ENCODE assay signal across 8 mouse cellular contexts in the genomic region with DNA sequence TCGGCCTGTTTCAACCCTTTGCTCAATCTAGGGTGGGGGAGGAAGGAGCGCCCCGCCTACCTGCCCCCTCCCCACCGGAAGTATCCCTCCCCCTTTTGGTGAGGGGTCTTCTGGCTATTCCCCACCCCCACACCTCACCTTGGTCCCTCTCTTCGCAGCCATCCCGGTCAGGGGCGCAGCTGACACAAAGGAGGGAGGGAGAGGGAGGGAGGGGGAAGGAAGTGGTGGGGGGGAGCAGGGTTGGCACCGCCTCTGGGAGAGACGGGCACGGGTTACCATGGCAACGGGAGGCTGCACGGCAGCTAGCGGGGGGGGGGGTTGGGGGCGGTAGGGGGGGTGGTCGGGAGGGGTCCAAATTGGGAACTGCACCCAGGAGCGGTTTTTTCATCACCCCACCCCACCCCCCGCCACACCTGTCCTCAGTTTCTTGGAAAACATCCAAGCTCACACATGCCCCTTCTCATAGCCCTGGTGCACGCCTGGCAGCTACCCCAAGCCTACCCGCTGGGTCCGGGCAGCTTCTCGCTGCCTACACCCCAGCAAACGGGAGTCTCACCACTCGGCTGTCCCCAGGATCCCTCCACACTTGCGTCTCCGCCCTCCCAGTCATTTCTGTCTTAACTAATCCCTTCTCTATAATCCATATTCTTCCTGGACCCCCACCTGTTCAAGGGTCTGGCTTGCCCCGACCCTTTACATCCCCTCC. TPM values are rescaled to one million over a fixed set of nuclear protein-coding genes. Genes with fewer than 3 reads are reported as not detected.
DNase-seq lines count a peak whose midpoint lies in the region; ATAC-seq lines count a peak whose summit lies in the region.

No protein-coding gene starts in this region.

- peak overlapping the region; percentile 52 for H3K9ac ChIP-seq in heart, embryonic 14.5 days (ENCODE audit: low read length)
- H3K9ac ChIP-seq in ES-E14 (ENCODE audit: insufficient read depth, low read depth, low read length, poor library complexity, severe bottlenecking) = peak overlapping the region; percentile 49; the same call in 1 of the 2 replicates
- H3K9ac ChIP-seq in kidney, embryonic 16.5 days (replicated peaks; ENCODE audit: low read length) = peak overlapping the region; percentile 65
- H3K9ac ChIP-seq in stomach, embryonic 16.5 days (ENCODE audit: low read length) = peak overlapping the region; percentile 59

- H3K36me3 ChIP-seq in heart, embryonic 14.5 days (ENCODE audit: control insufficient read depth, insufficient read depth, low read length) = peaks cover 11% of the 10 kb centered on the region
- peaks cover 15% of the 10 kb centered on the region; the same call in 1 of the 2 replicates for H3K36me3 ChIP-seq in ES-E14 (ENCODE audit: control insufficient read depth, insufficient read depth, low read length, poor library complexity, severe bottlenecking)
- H3K36me3 ChIP-seq in embryonic facial prominence, embryonic 10.5 days (replicated peaks) = peaks cover 29% of the 10 kb centered on the region
- peaks cover 10% of the 10 kb centered on the region; the same call in 1 of the 2 replicates for H3K36me3 ChIP-seq in kidney, embryonic 16.5 days (ENCODE audit: insufficient read depth, low read length)
- no peaks in the 10 kb centered on the region; the same call in 1 of the 2 replicates for H3K36me3 ChIP-seq in macrophage (ENCODE audit: inconsistent target)
- peaks cover 3% of the 10 kb centered on the region; the same call in 1 of the 2 replicates for H3K36me3 ChIP-seq in stomach, embryonic 16.5 days (ENCODE audit: control insufficient read depth, insufficient read depth, low read length)

- H3K4me1 ChIP-seq in heart, embryonic 14.5 days (ENCODE audit: control insufficient read depth in 2 of 2, insufficient read depth in 2 of 2, low read length in 2 of 2) = peaks cover 8 to 29% of the 10 kb centered on the region in 2 experiments
- H3K4me1 ChIP-seq in ES-E14 (ENCODE audit: control insufficient read depth in 2 of 2, insufficient read depth in 2 of 2, low read length in 2 of 2, poor library complexity in 1 of 2) = peaks cover 3 to 17% of the 10 kb centered on the region in 2 experiments; a peak in 3 of 4 replicates
- peaks cover 51% of the 10 kb centered on the region for H3K4me1 ChIP-seq in embryonic facial prominence, embryonic 10.5 days
- peaks cover 43% of the 10 kb centered on the region for H3K4me1 ChIP-seq in kidney, embryonic 16.5 days (ENCODE audit: insufficient read depth, low read length)
- peaks cover 14% of the 10 kb centered on the region for H3K4me1 ChIP-seq in stomach, embryonic 16.5 days (ENCODE audit: control insufficient read depth, insufficient read depth, low read length)

- no peak for DNase-seq in heart, postnatal 10 days
- DNase-seq in ES-E14 (ENCODE audit: low read depth, low spot score) = no peak
- peak; percentile 68 for DNase-seq in embryonic facial prominence, embryonic 10.5 days (ENCODE audit: low spot score)

- H3K9me3 ChIP-seq in heart, embryonic 14.5 days (ENCODE audit: control insufficient read depth, low read length) = no peaks in the 10 kb centered on the region
- H3K9me3 ChIP-seq in ES-E14 (ENCODE audit: control insufficient read depth, insufficient read depth, low read depth, low read length) = no peaks in the 10 kb centered on the region
- no peaks in the 10 kb centered on the region for H3K9me3 ChIP-seq in embryonic facial prominence, embryonic 10.5 days
- H3K9me3 ChIP-seq in kidney, embryonic 16.5 days (ENCODE audit: low read length) = no peaks in the 10 kb centered on the region
- no peaks in the 10 kb centered on the region for H3K9me3 ChIP-seq in stomach, embryonic 16.5 days (replicated peaks; ENCODE audit: control insufficient read depth, low read length)

- peaks cover 5% of the 10 kb centered on the region; the same call in 1 of the 2 replicates for H3K79me2 ChIP-seq in macrophage (ENCODE audit: inconsistent target)

- intact Hi-C loops in heart, postnatal 10 days (cut with DNase I) = no loop called here

- in situ Hi-C loops in ES-E14 (cut with MboI; ENCODE audit: low sequenced_read_pairs in 2 of 2, unreplicated experiment in 2 of 2) = no loop called here

- under 1% methylated on average over 18 of the region's 26 CpGs for WGBS in heart, embryonic 14.5 days
- 2% methylated on average over 25 of the region's 26 CpGs for WGBS in embryonic facial prominence, embryonic 10.5 days
- under 1% methylated on average over 23 of the region's 26 CpGs for WGBS in kidney, embryonic 16.5 days
- WGBS in macrophage (ENCODE audit: missing documents) = under 1% methylated on average over 16 of the region's 26 CpGs
- WGBS in stomach, embryonic 16.5 days = 1% methylated on average over 14 of the region's 26 CpGs

- H3K27ac ChIP-seq in heart, embryonic 14.5 days (replicated peaks in 1 of 2; ENCODE audit: control insufficient read depth in 1 of 2, insufficient read depth in 1 of 2, low read depth in 2 of 2, low read length in 2 of 2) = no peak overlapping the region
- H3K27ac ChIP-seq in ES-E14 (ENCODE audit: insufficient read depth, low read depth, low read length, poor library complexity, severe bottlenecking) (no peak overlapping the region), macrophage (no peak overlapping the region)
- H3K27ac ChIP-seq in embryonic facial prominence, embryonic 10.5 days (replicated peaks) = peak overlapping the region; percentile 88
- peak overlapping the region; percentile 65; the same call in 1 of the 2 replicates for H3K27ac ChIP-seq in kidney, embryonic 16.5 days (ENCODE audit: low read length)
- H3K27ac ChIP-seq in stomach, embryonic 16.5 days (ENCODE audit: low read length) = peak overlapping the region; percentile 50; the same call in 1 of the 2 replicates

- H3K4me2 ChIP-seq in heart, embryonic 14.5 days (ENCODE audit: low read length) = peak overlapping the region; percentile 88
- peak overlapping the region; percentile 92 for H3K4me2 ChIP-seq in kidney, embryonic 16.5 days (replicated peaks; ENCODE audit: low read depth, low read length)
- H3K4me2 ChIP-seq in stomach, embryonic 16.5 days (ENCODE audit: low read depth, low read length) = peak overlapping the region; percentile 75

- no peak for ATAC-seq in heart, embryonic 14.5 days (ENCODE audit: insufficient number of reproducible peaks, insufficient read depth, low FRiP score, low read depth)
- 0 out of 2 replicates have a peak, but pooled peaks have one; percentile 5 for ATAC-seq in kidney, embryonic 16.5 days (ENCODE audit: low FRiP score, low TSS enrichment)
- ATAC-seq in stomach, embryonic 16.5 days (ENCODE audit: insufficient read depth, low FRiP score) = 0 out of 2 replicates have a peak, but pooled peaks have one; percentile 35
- no peak for ATAC-seq in monocyte, adult 5-6 weeks (replicated peaks; ENCODE audit: insufficient number of reproducible peaks, low FRiP score, low TSS enrichment, poor library complexity, severe bottlenecking)

- H3K27me3 ChIP-seq in heart, embryonic 14.5 days (ENCODE audit: control insufficient read depth, insufficient read depth, low read length) = peaks cover 25% of the 10 kb centered on the region
- H3K27me3 ChIP-seq in embryonic facial prominence, embryonic 10.5 days (replicated peaks; ENCODE audit: low read depth, poor library complexity, severe bottlenecking) = peaks cover 30% of the 10 kb centered on the region
- H3K27me3 ChIP-seq in kidney, embryonic 16.5 days (ENCODE audit: insufficient read depth, low read length) = peaks cover 7% of the 10 kb centered on the region; the same call in 1 of the 2 replicates
- no peaks in the 10 kb centered on the region for H3K27me3 ChIP-seq in stomach, embryonic 16.5 days (ENCODE audit: control insufficient read depth, insufficient read depth, low read length)

- peak overlapping the region; percentile 30 to 35 for H3K4me3 ChIP-seq in heart, embryonic 14.5 days (ENCODE audit: control insufficient read depth in 1 of 2, insufficient read depth in 1 of 2, low read depth in 1 of 2, low read length in 2 of 2)
- H3K4me3 ChIP-seq in ES-E14 (ENCODE audit: insufficient read depth in 1 of 2, low read depth in 1 of 2, low read length in 2 of 2, poor library complexity in 1 of 2, severe bottlenecking in 1 of 2) = peak overlapping the region; percentile 63 to 65
- peak overlapping the region; percentile 68 for H3K4me3 ChIP-seq in embryonic facial prominence, embryonic 10.5 days
- peak overlapping the region; percentile 89 for H3K4me3 ChIP-seq in kidney, embryonic 16.5 days (ENCODE audit: low read length)
- H3K4me3 ChIP-seq in macrophage (ENCODE audit: inconsistent target) = peak overlapping the region; percentile 10; the same call in 1 of the 2 replicates
- peak overlapping the region; percentile 76 for H3K4me3 ChIP-seq in stomach, embryonic 16.5 days (replicated peaks; ENCODE audit: low read length)

RNA-seq across cellular contexts. Expression of a gene that starts 0.6 kb away (rescaled TPM):
- 216 and 239 TPM in 2 replicates for polyA plus RNA-seq in heart, embryonic 14.5 days (2014; fragmentation: Nextera tagmentation; extraction: Ambion mirVana)
- total RNA-seq in heart, postnatal 10 days (2021) = 10 to 100 TPM; 84.4 to 88.0 TPM
- total RNA-seq in ES-E14 (2012; rRNA removed) = 113 and 134 TPM in 2 replicates
- polyA plus RNA-seq in embryonic facial prominence, embryonic 10.5 days (2016; fragmentation: Nextera tagmentation; extraction: Ambion mirVana) = 244 and 262 TPM in 2 replicates
- polyA plus RNA-seq in kidney, embryonic 16.5 days (2015; fragmentation: Nextera tagmentation; extraction: Ambion mirVana) = 272 and 300 TPM in 2 replicates
- 10 to 100 TPM in 7 of 26 experiments, 1 to 10 TPM in 14, under 1 TPM in 2, not detected in 3; 0.41 to 22.2 (median 5.8) TPM for total RNA-seq in macrophage (2018; cell fraction: chromatin; rRNA removed)
- 10 to 100 TPM; 26.5 to 72.1 (median 41.4) TPM for total RNA-seq in macrophage (2018; cell fraction: cytosol; rRNA removed)
- 10 to 100 TPM in 16 of 26 experiments, 1 to 10 TPM in 10; 4.8 to 30.8 (median 15.0) TPM for total RNA-seq in macrophage (2018; cell fraction: nucleus; rRNA removed)
- 30.5 to 54.3 TPM (median 43.8 TPM) in 3 replicates for polyA plus RNA-seq in macrophage (2018)
- 318 and 325 TPM in 2 replicates for polyA plus RNA-seq in stomach, embryonic 16.5 days (2015; fragmentation: Nextera tagmentation; extraction: Ambion mirVana)
- 53.3 to 77.9 TPM (median 61.9 TPM) in 3 replicates for total RNA-seq in monocyte, adult 5-6 weeks (2017)

RNA-seq across cellular contexts. Expression of a gene that starts 1.0 kb away (rescaled TPM):
- polyA plus RNA-seq in heart, embryonic 14.5 days (2014; fragmentation: Nextera tagmentation; extraction: Ambion mirVana) = 0.85 and 0.95 TPM in 2 replicates
- total RNA-seq in heart, postnatal 10 days (2021) = 1 to 10 TPM in 1 of 2 experiments, under 1 TPM in 1; 0.77 to 1.1 TPM
- total RNA-seq in ES-E14 (2012; rRNA removed) = 3.1 and 5.3 TPM in 2 replicates
- polyA plus RNA-seq in embryonic facial prominence, embryonic 10.5 days (2016; fragmentation: Nextera tagmentation; extraction: Ambion mirVana) = 4.0 and 4.7 TPM in 2 replicates
- polyA plus RNA-seq in kidney, embryonic 16.5 days (2015; fragmentation: Nextera tagmentation; extraction: Ambion mirVana) = 4.7 and 6.0 TPM in 2 replicates
- 1 to 10 TPM in 16 of 26 experiments, under 1 TPM in 4, not detected in 6; 0.34 to 8.2 (median 2.7) TPM for total RNA-seq in macrophage (2018; cell fraction: chromatin; rRNA removed)
- 1 to 10 TPM in 10 of 26 experiments, under 1 TPM in 14, not detected in 2; 0.04 to 2.4 (median 0.44) TPM for total RNA-seq in macrophage (2018; cell fraction: cytosol; rRNA removed)
- total RNA-seq in macrophage (2018; cell fraction: nucleus; rRNA removed) = 10 to 100 TPM in 1 of 26 experiments, 1 to 10 TPM in 12, under 1 TPM in 9, not detected in 4; 0.20 to 10.8 (median 2.6) TPM
- 0.22 TPM in 1 of 3 replicates, not detected in the others for polyA plus RNA-seq in macrophage (2018)
- 4.4 and 4.8 TPM in 2 replicates for polyA plus RNA-seq in stomach, embryonic 16.5 days (2015; fragmentation: Nextera tagmentation; extraction: Ambion mirVana)
- 0.53 to 2.3 TPM in 2 of 3 replicates, not detected in the other for total RNA-seq in monocyte, adult 5-6 weeks (2017)

RNA-seq across cellular contexts. Expression of a gene that starts 14.0 kb away (rescaled TPM):
- polyA plus RNA-seq in heart, embryonic 14.5 days (2014; fragmentation: Nextera tagmentation; extraction: Ambion mirVana) = 92.9 and 97.9 TPM in 2 replicates
- 10 to 100 TPM; 60.2 to 64.2 TPM for total RNA-seq in heart, postnatal 10 days (2021)
- total RNA-seq in ES-E14 (2012; rRNA removed) = 207 and 297 TPM in 2 replicates
- polyA plus RNA-seq in embryonic facial prominence, embryonic 10.5 days (2016; fragmentation: Nextera tagmentation; extraction: Ambion mirVana) = 74.1 and 84.1 TPM in 2 replicates
- 127 and 146 TPM in 2 replicates for polyA plus RNA-seq in kidney, embryonic 16.5 days (2015; fragmentation: Nextera tagmentation; extraction: Ambion mirVana)
- total RNA-seq in macrophage (2018; cell fraction: chromatin; rRNA removed) = 10 to 100 TPM in 1 of 26 experiments, 1 to 10 TPM in 13, not detected in 12; 3.0 to 14.0 (median 6.7) TPM
- total RNA-seq in macrophage (2018; cell fraction: cytosol; rRNA removed) = 10 to 100 TPM; 40.0 to 92.5 (median 59.1) TPM
- total RNA-seq in macrophage (2018; cell fraction: nucleus; rRNA removed) = 10 to 100 TPM in 21 of 26 experiments, 1 to 10 TPM in 5; 5.0 to 33.7 (median 15.3) TPM
- polyA plus RNA-seq in macrophage (2018) = 23.7 to 90.4 TPM (median 70.3 TPM) in 3 replicates
- polyA plus RNA-seq in stomach, embryonic 16.5 days (2015; fragmentation: Nextera tagmentation; extraction: Ambion mirVana) = 119 and 131 TPM in 2 replicates
- total RNA-seq in monocyte, adult 5-6 weeks (2017) = 67.3 to 102 TPM (median 83.1 TPM) in 3 replicates

RNA-seq across cellular contexts. Expression of a gene that starts 16.3 kb away (rescaled TPM):
- polyA plus RNA-seq in heart, embryonic 14.5 days (2014; fragmentation: Nextera tagmentation; extraction: Ambion mirVana) = 0.16 TPM in 1 of 2 replicates, not detected in the other
- under 1 TPM; 0.20 to 0.34 TPM for total RNA-seq in heart, postnatal 10 days (2021)
- 3.0 and 3.9 TPM in 2 replicates for total RNA-seq in ES-E14 (2012; rRNA removed)
- 0.15 and 0.81 TPM in 2 replicates for polyA plus RNA-seq in embryonic facial prominence, embryonic 10.5 days (2016; fragmentation: Nextera tagmentation; extraction: Ambion mirVana)
- polyA plus RNA-seq in kidney, embryonic 16.5 days (2015; fragmentation: Nextera tagmentation; extraction: Ambion mirVana) = 20.0 and 23.6 TPM in 2 replicates
- total RNA-seq in macrophage (2018; cell fraction: chromatin; rRNA removed) = under 1 TPM in 3 of 26 experiments, not detected in 23; 0.57 to 0.71 (median 0.67) TPM
- total RNA-seq in macrophage (2018; cell fraction: cytosol; rRNA removed) = under 1 TPM in 11 of 26 experiments, not detected in 15; 0.03 to 0.52 (median 0.08) TPM
- 1 to 10 TPM in 3 of 26 experiments, under 1 TPM in 3, not detected in 20; 0.56 to 2.9 (median 0.94) TPM for total RNA-seq in macrophage (2018; cell fraction: nucleus; rRNA removed)
- not detected in 3 replicates for polyA plus RNA-seq in macrophage (2018)
- polyA plus RNA-seq in stomach, embryonic 16.5 days (2015; fragmentation: Nextera tagmentation; extraction: Ambion mirVana) = 112 and 164 TPM in 2 replicates
- 0.85 to 2.2 TPM (median 0.86 TPM) in 3 replicates for total RNA-seq in monocyte, adult 5-6 weeks (2017)

RNA-seq across cellular contexts. Expression of a gene that starts 18.2 kb away (rescaled TPM):
- 93.6 and 102 TPM in 2 replicates for polyA plus RNA-seq in heart, embryonic 14.5 days (2014; fragmentation: Nextera tagmentation; extraction: Ambion mirVana)
- total RNA-seq in heart, postnatal 10 days (2021) = 10 to 100 TPM; 73.7 to 77.2 TPM
- 234 and 251 TPM in 2 replicates for total RNA-seq in ES-E14 (2012; rRNA removed)
- 248 and 258 TPM in 2 replicates for polyA plus RNA-seq in embryonic facial prominence, embryonic 10.5 days (2016; fragmentation: Nextera tagmentation; extraction: Ambion mirVana)
- 227 and 235 TPM in 2 replicates for polyA plus RNA-seq in kidney, embryonic 16.5 days (2015; fragmentation: Nextera tagmentation; extraction: Ambion mirVana)
- 10 to 100 TPM; 15.2 to 85.6 (median 46.7) TPM for total RNA-seq in macrophage (2018; cell fraction: chromatin; rRNA removed)
- total RNA-seq in macrophage (2018; cell fraction: cytosol; rRNA removed) = 10 to 100 TPM; 41.9 to 74.6 (median 63.6) TPM
- 10 to 100 TPM; 27.0 to 68.5 (median 49.9) TPM for total RNA-seq in macrophage (2018; cell fraction: nucleus; rRNA removed)
- polyA plus RNA-seq in macrophage (2018) = 55.2 to 102 TPM (median 79.3 TPM) in 3 replicates
- polyA plus RNA-seq in stomach, embryonic 16.5 days (2015; fragmentation: Nextera tagmentation; extraction: Ambion mirVana) = 172 and 177 TPM in 2 replicates
- total RNA-seq in monocyte, adult 5-6 weeks (2017) = 42.5 to 61.0 TPM (median 58.7 TPM) in 3 replicates

Comparison
In these comparisons a context has a peak if more than half of its experiments do, and no peak if none do; other contexts are left out.
1. ATAC-seq: peak in kidney, embryonic 16.5 days (single experiment) and stomach, embryonic 16.5 days (single experiment); none in heart, embryonic 14.5 days (single experiment) and monocyte, adult 5-6 weeks (single experiment).
2. H3K27ac ChIP-seq: peak in embryonic facial prominence, embryonic 10.5 days (single experiment), kidney, embryonic 16.5 days (single experiment) and stomach, embryonic 16.5 days (single experiment); none in heart, embryonic 14.5 days (0 of 2), ES-E14 (single experiment) and macrophage (single experiment).
3. H3K4me3 ChIP-seq: peak in every context shown above with its lines; median percentile 89 in kidney, embryonic 16.5 days; 76 in stomach, embryonic 16.5 days; 68 in embryonic facial prominence, embryonic 10.5 days; 64 in ES-E14; 32 in heart, embryonic 14.5 days; 10 in macrophage.
4. Peak in every context shown above with its lines, with median percentiles within 50 percentile points of each other: H3K4me2 ChIP-seq and H3K9ac ChIP-seq.